Mouse (Mus musculus) monocyte, adult 2 months (primary cell): Measurements from ENCODE around the gene Gzmc.
"Not testable (repeated sequence)": the region's sequence is repeated elsewhere in the genome, so short reads cannot be mapped to it uniquely, and the experiment has no call there.

Experiments
- DNase-seq, 2 experiments: peaks; one replicate each; pipeline ENCODE4 v3.0.0; 2022; ENCODE audit warnings: low spot score in 2 of 2, low read depth in 1 of 2

The Gzmc gene

DNA sequence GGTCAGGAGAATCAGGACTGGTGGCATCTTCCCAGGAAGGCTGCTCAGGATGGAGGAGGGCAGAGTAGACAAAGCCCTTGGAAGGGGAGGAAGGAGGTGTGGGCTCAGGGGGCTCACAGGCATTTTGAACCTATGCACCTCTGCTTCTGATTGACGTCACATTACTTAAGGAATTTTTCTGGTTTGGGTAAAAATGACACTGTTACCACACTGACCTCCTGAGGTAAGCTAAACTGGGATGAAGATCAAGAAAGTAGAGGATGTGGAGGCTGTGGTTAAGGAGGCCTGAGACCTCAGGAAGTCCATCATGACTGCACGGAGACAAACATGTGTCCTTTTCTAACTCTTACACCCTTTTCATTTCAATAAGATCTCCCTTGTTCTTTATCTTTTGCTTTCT lies at the start of gene Gzmc:
Gene Gzmc, minus strand, starts transcription at position 101 of the 400 bp plus-strand sequence.
- no peak for DNase-seq

DNA sequence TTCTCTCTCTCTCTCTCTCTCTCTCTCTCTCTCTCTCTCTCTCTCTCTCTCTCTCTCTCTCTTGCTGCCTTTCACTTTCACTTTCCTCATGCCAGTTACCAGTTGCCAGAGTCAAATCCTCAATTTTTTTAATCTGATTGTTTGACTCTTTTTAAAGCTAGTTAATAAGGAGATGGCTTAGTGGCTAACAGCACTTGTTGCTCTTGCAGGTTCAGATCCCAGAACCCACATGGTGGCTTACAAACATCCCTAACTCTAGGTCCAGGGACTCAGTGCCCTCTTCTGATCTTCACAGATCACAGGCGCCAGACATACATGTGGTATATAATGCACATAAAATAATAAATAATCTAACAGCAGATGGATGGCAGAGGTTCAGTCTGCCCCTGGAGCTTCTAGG lies 49.4 kb upstream of the Gzmc start:
- no peak for DNase-seq

DNA sequence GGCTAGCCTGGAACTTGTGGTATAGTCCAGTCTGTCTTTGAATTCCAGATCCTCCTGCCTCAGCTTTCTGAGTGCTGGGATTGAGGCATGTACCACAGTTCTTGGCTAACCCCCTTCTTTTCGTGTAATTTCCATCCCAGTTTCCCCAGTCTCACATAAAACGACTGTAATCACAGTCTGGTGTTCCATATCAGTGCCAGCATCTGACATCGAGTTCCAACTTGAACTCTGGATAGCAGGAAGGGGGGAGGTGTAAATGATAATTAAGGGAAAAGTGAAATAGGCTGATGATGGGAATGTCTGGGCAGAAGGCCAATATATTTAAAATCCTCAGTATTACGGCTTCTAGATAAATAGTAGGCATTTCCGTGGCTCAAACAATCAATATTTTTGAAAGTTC lies 46.6 kb upstream of the Gzmc start:
- DNase-seq: no peak

DNA sequence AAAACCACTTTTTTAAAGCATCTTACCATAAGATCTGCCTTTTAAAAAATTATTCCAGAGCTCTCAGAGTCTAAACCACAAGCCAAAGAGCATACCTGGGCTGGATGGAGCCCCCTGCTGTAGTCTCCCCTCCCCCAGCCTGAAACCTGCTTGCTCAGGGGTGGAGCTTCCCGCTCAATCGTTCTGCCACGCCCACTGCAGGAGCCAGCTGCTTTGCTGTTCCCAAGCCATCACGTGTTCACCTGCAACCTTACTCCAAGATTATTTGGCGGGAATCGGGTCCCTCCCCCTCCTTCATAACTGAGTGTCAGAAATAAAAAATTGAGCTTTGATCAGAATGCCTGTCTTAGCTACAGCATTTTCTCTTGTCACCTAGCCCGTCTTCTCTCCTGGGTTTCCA lies 44.2 kb upstream of the Gzmc start:
- not testable (repeated sequence) for DNase-seq

DNA sequence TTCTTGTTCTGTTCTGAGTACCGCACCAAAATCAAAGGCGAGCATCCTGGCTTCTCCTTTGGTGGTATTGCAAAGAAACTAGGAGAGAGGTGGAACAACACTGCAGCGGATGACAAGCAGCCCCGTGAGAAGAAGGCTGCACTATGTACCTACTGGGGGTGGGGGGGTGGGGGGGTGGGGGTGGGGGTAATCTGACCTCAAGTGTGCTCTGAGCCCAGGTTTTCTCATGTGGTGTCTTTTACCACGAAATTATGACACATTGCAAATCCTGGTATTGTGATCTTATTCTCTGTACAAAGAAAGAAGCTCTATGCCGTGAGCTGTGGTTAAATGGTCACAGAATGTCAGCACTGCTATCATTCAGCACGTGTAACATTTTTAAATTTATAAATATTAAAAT lies 41.6 kb upstream of the Gzmc start:
- DNase-seq: not testable (repeated sequence)

DNA sequence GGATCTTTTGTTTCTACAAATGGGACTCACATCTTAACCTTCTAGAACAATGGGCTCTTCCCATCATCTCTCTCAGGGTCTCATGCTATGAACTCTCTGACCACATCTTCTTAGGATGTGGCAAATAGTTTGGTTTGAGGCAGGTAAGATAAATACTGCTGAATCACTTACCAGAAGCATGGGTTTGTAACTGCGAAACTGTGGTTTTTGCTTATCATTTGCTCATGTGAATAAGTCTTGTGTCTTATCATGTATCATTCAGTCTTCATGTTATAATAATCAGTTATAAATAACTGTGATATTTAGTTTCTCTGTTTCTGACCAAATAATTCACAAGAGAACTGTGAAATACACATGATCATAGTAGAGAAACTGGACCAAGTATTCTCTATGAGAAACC lies 31.7 kb upstream of the Gzmc start:
- no peak for DNase-seq

DNA sequence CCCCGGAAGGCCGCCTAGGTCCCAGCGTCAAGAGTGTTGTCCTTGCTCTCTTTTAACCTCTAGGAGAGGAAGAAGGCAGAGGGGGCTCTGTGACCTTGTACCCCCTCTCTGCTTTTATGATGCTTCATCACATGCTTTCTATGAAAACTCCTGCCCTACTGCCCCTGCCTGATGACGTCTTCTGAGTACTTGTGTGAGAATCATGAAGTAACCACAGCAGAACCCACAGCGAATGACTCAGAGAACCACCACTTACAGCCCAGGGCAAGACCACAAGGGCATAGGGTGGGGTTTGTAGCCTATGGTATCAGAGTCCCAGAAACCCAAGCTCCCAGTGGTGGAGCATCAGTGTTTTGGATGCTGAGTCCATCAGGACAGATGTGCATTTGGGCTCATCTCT lies 27.7 kb upstream of the Gzmc start, which contains the start of gene Gzmb:
Gene Gzmb, minus strand, starts transcription at position 108 of the 400 bp plus-strand sequence.
- DNase-seq: no peak

DNA sequence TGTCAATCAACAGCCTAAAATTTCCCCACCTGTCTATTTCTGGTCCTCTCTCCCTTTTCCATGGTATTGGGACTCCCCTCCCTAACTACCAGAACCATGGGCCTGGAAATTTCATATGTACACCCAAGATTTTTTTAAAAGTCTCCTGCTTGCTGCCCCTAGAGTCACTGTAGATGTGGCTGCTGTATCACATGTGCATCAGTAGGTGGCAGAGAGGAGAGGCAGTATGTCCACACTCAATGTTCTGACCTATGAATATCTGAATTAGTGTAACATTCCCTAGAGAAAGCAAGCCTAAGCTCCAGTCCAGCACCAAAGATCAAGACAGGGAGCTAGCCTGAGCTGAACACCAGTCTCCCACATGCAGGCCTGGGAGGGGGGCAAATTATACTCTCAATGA lies 6.0 kb upstream of the Gzmc start:
- no peak for DNase-seq

DNA sequence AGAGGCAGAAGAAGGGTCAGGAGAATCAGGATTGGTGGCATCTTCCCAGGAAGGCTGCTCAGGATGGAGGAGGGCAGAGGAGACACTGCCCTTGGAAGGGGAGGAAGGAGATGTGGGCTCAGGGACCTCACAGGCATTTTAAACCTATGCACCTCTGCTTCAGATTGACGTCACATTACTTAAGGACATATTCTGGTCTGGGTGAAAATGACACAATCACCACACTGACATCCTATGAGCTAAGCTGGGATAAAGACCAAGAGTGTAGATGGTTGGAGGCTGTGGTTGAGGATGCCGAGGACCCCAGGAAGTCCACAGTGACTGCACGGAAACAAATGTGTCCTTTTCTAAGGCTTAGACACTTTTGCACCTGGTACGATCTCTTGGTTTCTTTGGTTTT lies 23.1 kb downstream of the Gzmc start, which contains the start of gene Gzmf:
Gene Gzmf, minus strand, starts transcription at position 101 of the 400 bp plus-strand sequence.
- DNase-seq: no peak

DNA sequence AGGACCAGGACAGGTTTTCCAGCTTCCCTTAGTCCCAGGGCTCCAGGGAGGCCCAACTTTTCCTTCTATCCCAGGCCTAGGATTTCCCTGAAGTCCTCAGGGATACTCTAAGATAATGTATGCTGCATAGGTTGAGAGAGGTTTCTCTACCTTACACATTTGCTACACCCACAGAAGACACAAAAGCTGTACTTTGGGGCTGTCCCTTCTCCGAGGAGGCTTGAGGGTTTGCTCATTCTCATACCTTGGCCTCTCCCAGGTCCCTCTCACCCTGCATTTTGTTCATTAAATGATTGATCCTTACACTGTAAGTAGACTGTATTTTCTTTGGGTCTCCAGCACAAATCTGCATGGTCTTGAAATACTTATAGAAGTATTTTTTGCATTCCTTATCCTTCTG lies 28.8 kb downstream of the Gzmc start:
- DNase-seq: no peak

DNA sequence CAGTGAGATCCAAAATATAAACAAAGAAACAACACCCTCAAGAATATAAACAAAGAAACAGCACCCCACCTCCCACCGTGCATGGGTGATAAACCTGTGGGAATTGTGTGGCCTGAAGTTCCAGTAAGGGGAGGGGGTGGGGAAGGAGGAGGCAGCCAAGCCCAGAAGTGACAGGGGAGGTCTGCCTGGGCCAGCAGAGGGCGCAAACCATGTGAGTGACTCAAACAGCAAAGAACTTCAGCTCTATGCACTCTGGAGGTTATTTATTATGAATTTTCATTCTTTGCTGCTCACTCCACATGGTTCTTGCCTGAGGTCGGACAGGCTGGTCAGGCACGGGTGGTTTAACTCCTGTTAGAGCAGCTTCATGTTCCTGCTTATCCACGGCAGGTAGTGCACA lies 29.4 kb downstream of the Gzmc start:
- DNase-seq: not testable (repeated sequence)

DNA sequence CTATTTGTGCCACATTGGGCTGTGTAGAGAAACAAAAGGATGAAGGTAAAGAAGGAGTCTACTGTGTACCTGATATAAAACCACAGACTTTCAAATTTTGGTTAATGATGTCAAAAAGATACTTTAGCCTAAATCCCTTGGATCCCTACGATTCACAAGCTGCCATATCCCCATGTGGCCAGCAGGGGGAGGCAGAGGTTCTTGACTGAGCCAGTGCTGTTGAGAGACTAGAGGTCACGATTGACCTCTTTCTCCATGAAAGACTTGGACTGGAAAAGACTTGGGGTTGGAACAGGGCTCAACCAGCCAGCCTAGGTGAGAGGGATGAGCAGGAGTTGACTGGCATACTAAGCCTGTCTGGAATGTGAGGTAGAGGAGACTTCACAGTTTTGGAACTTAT lies 30.5 kb downstream of the Gzmc start:
- peak in 1 of 2 experiments; percentile 26 for DNase-seq

DNA sequence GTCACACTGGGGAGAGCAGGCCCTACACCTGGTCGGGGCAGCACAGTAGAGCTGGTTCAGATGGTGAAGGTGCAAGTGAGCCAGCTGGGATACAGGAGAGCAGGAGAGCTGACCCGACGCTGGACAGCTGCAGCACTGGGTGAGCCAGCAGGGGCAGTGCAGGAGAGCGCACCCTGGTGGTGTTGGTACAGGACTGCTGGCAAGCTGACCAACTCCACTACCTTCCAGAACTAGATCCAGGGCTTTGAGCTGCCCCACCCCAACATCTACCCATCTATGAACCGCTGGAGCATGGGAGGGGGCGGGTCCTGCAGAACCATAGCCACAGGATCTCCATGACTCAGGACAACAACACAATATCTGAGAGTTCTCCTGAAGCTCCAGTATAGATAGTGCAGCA lies 47.5 kb downstream of the Gzmc start:
- no peak for DNase-seq

DNA sequence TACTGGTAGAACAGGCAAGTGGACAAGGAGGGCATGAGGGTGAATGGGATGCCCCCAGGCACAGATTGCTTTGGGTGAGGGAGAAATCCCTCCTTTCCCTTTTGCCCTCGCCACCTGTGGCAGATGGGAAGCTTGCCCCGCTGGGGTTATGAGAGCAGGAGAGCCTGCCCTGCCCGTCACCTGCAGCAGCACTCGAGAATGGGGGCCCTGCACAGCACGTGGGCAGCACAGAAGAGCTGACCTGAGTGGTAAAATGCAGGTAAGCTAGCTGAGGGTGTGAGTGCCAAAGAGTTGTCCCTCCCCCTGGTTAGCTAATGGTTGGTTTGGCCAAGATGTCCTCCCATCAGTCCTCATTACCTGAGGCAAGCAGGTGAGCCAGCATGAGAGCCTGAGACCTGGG lies 47.9 kb downstream of the Gzmc start:
- no peak for DNase-seq
